Mouse (Mus musculus): ENCODE results near the gene Tceanc.
"Not testable (repeated sequence)": the region's sequence is repeated elsewhere in the genome, so short reads cannot be mapped to it uniquely, and the experiment has no call there.

DNA sequence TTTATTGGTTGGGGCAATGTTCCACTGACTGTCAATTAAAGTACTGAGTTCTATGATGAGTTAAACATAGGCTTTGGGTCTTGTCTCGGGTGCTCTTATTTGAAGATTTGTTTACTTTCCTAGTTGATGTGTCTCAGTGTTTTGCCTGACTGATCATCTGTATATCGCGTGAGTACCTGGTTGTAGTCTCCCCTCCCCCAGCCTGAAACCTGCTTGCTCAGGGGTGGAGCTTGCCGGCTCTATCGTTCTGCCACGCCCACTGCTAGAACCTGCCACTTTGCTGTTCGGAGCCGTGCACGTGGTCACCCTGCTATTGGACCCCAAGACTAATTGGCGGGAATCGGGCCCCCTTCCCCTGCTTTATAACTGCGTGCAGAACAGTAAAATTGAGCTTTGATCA lies 4.3 kb downstream of the Tceanc start:
- TF ChIP-seq POLR2A (IDR thresholded peaks at IDR 0.05; ENCODE audit: borderline replicate concordance, control insufficient read depth, low read depth, low read length); CTCF (IDR thresholded peaks at IDR 0.05; ENCODE audit: control insufficient read depth, insufficient read depth, low read length): not testable (repeated sequence)
